Mouse (Mus musculus) liver, postnatal 0 days (tissue): Measurements from ENCODE around the gene Anapc16. TPM values are rescaled to one million over a fixed set of nuclear protein-coding genes. Genes with fewer than 3 reads are reported as not detected.
A peak's percentile ranks its signal among the peaks of the same experiment; 100 is the strongest.

Experiments used
- ATAC-seq: fragments of 200-750 bp; cut with Nextera tagmentation; 2 replicates; pipeline ENCODE4 v1.8.0; 2017; ENCODE audit warnings: mild to moderate bottlenecking, moderate library complexity
- DNase-seq: peaks from one replicate; pipeline ENCODE4 v3.0.0-alpha.2; 2016
- H3K27ac ChIP-seq: fragments of 300-500 bp; sonication (generic); 2 replicates; pipeline ENCODE4 v1.5.1; 2014; ENCODE audit warnings: antibody characterized with exemption, moderate library complexity, mild to moderate bottlenecking, low read depth
- H3K27me3 ChIP-seq: fragments of 300-500 bp; sonication (generic); 2 replicates; pipeline ENCODE4 v1.6.1; 2014; ENCODE audit warnings: low read length, control low read depth, mixed read lengths; ENCODE audit not compliant: insufficient read depth
- H3K36me3 ChIP-seq: fragments of 300-500 bp; sonication (generic); replicated peaks from 2 replicates; pipeline ENCODE4 v1.6.1; 2014; ENCODE audit warnings: mild to moderate bottlenecking, control low read depth, low read length, moderate library complexity, mixed read lengths; ENCODE audit not compliant: insufficient read depth
- H3K4me1 ChIP-seq: fragments of 300-500 bp; sonication (generic); 2 replicates; pipeline ENCODE4 v1.6.1; 2014; ENCODE audit warnings: antibody characterized with exemption, mild to moderate bottlenecking, control low read depth; ENCODE audit not compliant: insufficient read depth
- H3K4me2 ChIP-seq: fragments of 300-500 bp; sonication (generic); 2 replicates; pipeline ENCODE4 v1.6.1; 2014; ENCODE audit warnings: low read depth, mild to moderate bottlenecking, low read length, moderate library complexity, mixed read lengths
- H3K4me3 ChIP-seq: fragments of 300-500 bp; sonication (generic); 2 replicates; pipeline ENCODE4 v1.5.1; 2014; ENCODE audit warnings: low read depth, low read length
- H3K9ac ChIP-seq: fragments of 300-500 bp; sonication (generic); replicated peaks from 2 replicates; pipeline ENCODE4 v1.6.1; 2014; ENCODE audit warnings: mild to moderate bottlenecking, moderate library complexity
- H3K9me3 ChIP-seq: fragments of 300-500 bp; sonication (generic); 2 replicates; pipeline ENCODE4 v1.6.1; 2016; ENCODE audit warnings: mild to moderate bottlenecking, control low read depth, low read length, mixed read lengths
- CTCF ChIP-seq: sonication (generic); IDR thresholded peaks from 2 replicates; pipeline ENCODE4 v1.5.1; 2016; ENCODE audit warnings: antibody characterized with exemption, low read depth
- EP300 ChIP-seq: IDR thresholded peaks from 2 replicates; pipeline ENCODE4 v1.6.1; 2016; ENCODE audit warnings: antibody characterized with exemption, low read depth, mild to moderate bottlenecking
- WGBS: fragments of 180-500 bp; shearing (Covaris S2); extraction: QIAGEN DNeasy Blood & Tissue Kit; methylation state at CpG from one replicate; pipeline ENCODE4 v1.1.7; 2014; ENCODE audit not compliant: insufficient replicate concordance; 5-methylcytosine and 5-hydroxymethylcytosine counted together
- polyA plus RNA-seq: library from polyadenylated mRNA; unstranded; fragments of >200 nt; fragmentation: Nextera tagmentation; extraction: Ambion mirVana; gene quantifications from 2 replicates; pipeline ENCODE4 v1.2.1, GENCODE M21; 2015

The Anapc16 gene
- polyA plus RNA-seq, 1 experiment from 2014 or later: 37.7 TPM

- H3K4me3 ChIP-seq: peak within 1 kb of the TSS; percentile 74
- DNase-seq (peak; percentile 99), ATAC-seq (peak; percentile 93)
- peaks cover 19% of the 10 kb centered on the region for H3K4me1 ChIP-seq
- TF ChIP-seq CTCF: peak; percentile 27; the same call in 1 of the 2 replicates
- TF ChIP-seq EP300: peak; percentile 11; the same call in 1 of the 2 replicates
- H3K27ac ChIP-seq: peak within 1 kb of the TSS; percentile 88
- peak within 1 kb of the TSS; percentile 97 for H3K4me2 ChIP-seq
- H3K9ac ChIP-seq: peak within 1 kb of the TSS; percentile 87
- peaks cover 11% of the 10 kb centered on the region for H3K36me3 ChIP-seq
- WGBS: under 1% methylated on average over 73 of the region's 76 CpGs
- no peaks in the 10 kb centered on the region for H3K27me3 ChIP-seq
- no peaks in the 10 kb centered on the region for H3K9me3 ChIP-seq
Measured at GRCm38 (mm10) chr10:59951211-59952151, 51.5 kb downstream of the Anapc16 start, which contains the start of gene Ddit4. Gene Ddit4 (minus strand): TSS chr10:59951834.

GRCm38 (mm10) chr10:59950716-59951191, 52.2 kb downstream of the Anapc16 start:
- DNase-seq (peak; percentile 83), ATAC-seq (peak; percentile 18)
- Histone ChIP-seq H3K4me3 (peak overlapping the region; percentile 74), H3K36me3 (peaks cover 11% of the 10 kb centered on the region), H3K9me3 (no peaks in the 10 kb centered on the region), H3K27ac (peak overlapping the region; percentile 88), H3K4me2 (peak overlapping the region; percentile 97), H3K27me3 (no peaks in the 10 kb centered on the region), H3K4me1 (peaks cover 19% of the 10 kb centered on the region), H3K9ac (peak overlapping the region; percentile 87)
- TF ChIP-seq EP300 (no peak), CTCF (peak; percentile 81)
- 1% methylated on average over 23 of the region's 23 CpGs for WGBS

GRCm38 (mm10) chr10:59949783-59950605, 52.9 kb downstream of the Anapc16 start:
- H3K27me3 ChIP-seq: no peaks in the 10 kb centered on the region

GRCm38 (mm10) chr10:59949255-59949648, 53.7 kb downstream of the Anapc16 start:
- ATAC-seq: no peak
- H3K4me2 ChIP-seq: peak overlapping the region; percentile 97

More at GRCm38 (mm10) chr10:59949783-59950605, 52.9 kb downstream of the Anapc16 start:
- DNase-seq (peak; percentile 26), ATAC-seq (no peak)
- no peak for TF ChIP-seq EP300
- TF ChIP-seq CTCF: no peak
- no peaks in the 10 kb centered on the region for H3K9me3 ChIP-seq
- peaks cover 19% of the 10 kb centered on the region for H3K4me1 ChIP-seq
- peak overlapping the region; percentile 97 for H3K4me2 ChIP-seq
- peak overlapping the region; percentile 87 for H3K9ac ChIP-seq
- 65% methylated on average over 15 of the region's 15 CpGs for WGBS
- peaks cover 11% of the 10 kb centered on the region for H3K36me3 ChIP-seq
- peak overlapping the region; percentile 88 for H3K27ac ChIP-seq
- peak overlapping the region; percentile 74 for H3K4me3 ChIP-seq

GRCm38 (mm10) chr10:59948363-59949254, 54.3 kb downstream of the Anapc16 start:
- H3K4me1 ChIP-seq: peaks cover 25% of the 10 kb centered on the region
- H3K4me2 ChIP-seq: peak overlapping the region; percentile 97; the same call in 1 of the 2 replicates
- H3K36me3 ChIP-seq: peaks cover 11% of the 10 kb centered on the region
- no peak overlapping the region for H3K9ac ChIP-seq
- TF ChIP-seq EP300 (0 out of 2 replicates have a peak, but pooled peaks have one; percentile 12), CTCF (no peak)
- ATAC-seq (no peak), DNase-seq (peak; percentile 26)
- 51% methylated on average over 6 of the region's 6 CpGs for WGBS
- peak overlapping the region; percentile 88 for H3K27ac ChIP-seq
- H3K27me3 ChIP-seq: no peaks in the 10 kb centered on the region
- H3K4me3 ChIP-seq: no peak overlapping the region
- H3K9me3 ChIP-seq: no peaks in the 10 kb centered on the region

More at GRCm38 (mm10) chr10:59949255-59949648, 53.7 kb downstream of the Anapc16 start:
- no peaks in the 10 kb centered on the region for H3K9me3 ChIP-seq
- H3K4me1 ChIP-seq: peaks cover 20% of the 10 kb centered on the region
- TF ChIP-seq EP300 (peak; percentile 5; the same call in 1 of the 2 replicates), CTCF (no peak)
- DNase-seq: peak; percentile 22
- H3K27me3 ChIP-seq: no peaks in the 10 kb centered on the region
- H3K36me3 ChIP-seq: peaks cover 11% of the 10 kb centered on the region
- H3K4me3 ChIP-seq: peak overlapping the region; percentile 74; the same call in 1 of the 2 replicates
- H3K27ac ChIP-seq: peak overlapping the region; percentile 88; the same call in 1 of the 2 replicates
- peak overlapping the region; percentile 87 for H3K9ac ChIP-seq
- 79% methylated on average over 1 of the region's 1 CpGs for WGBS
